Mouse (Mus musculus) monocyte, adult 5-6 weeks (primary cell): ENCODE measurements around the gene Tecpr2. TPM values are rescaled to one million over a fixed set of nuclear protein-coding genes. Genes with fewer than 3 reads are reported as not detected.

Source experiments
- ATAC-seq: fragments of 153-309, 156-312 bp; replicated peaks from 2 replicates; pipeline ENCODE4 v1.8.0; 2017; ENCODE audit warnings: mild to moderate bottlenecking; ENCODE audit not compliant: low TSS enrichment, insufficient number of reproducible peaks, severe bottlenecking, poor library complexity, low FRiP score
- total RNA-seq: library from RNA; stranded (forward); fragments of 200-1000, 200-491, 200-594 nt; gene quantifications from 3 replicates; pipeline ENCODE4 v1.2.3, GENCODE M21; 2017

Tecpr2 gene
- total RNA-seq, 1 experiment from 2014 or later, result 3.8 TPM

GRCm38 (mm10) chr12:111021138-111021537, 132.1 kb downstream of the Tecpr2 start:
- ATAC-seq, result no peak

- ATAC-seq, result no peak
Observed at GRCm38 (mm10) chr12:111021577-111021976, 132.5 kb downstream of the Tecpr2 start.

Other genes with a start within 250 kb of the Tecpr2 start
- gene 1700001K19Rik, start 206.6 kb upstream of the Tecpr2 start, total RNA-seq, result not detected in 3 replicates
- gene Hsp90aa1, start 186.5 kb upstream of the Tecpr2 start, total RNA-seq, result 735 to 877 TPM (median 802 TPM) in 3 replicates
- gene Wdr20, start 151.3 kb upstream of the Tecpr2 start, total RNA-seq, result 42.6 to 73.3 TPM (median 57.7 TPM) in 3 replicates
- gene Mok, start 48.3 kb upstream of the Tecpr2 start, total RNA-seq, result 0.10 to 0.32 TPM in 2 of 3 replicates, not detected in the other
- 6.5 to 11.1 TPM (median 9.0 TPM) in 3 replicates for gene Zfp839, start 39.0 kb upstream of the Tecpr2 start, total RNA-seq
- 22.7 to 35.9 TPM (median 27.8 TPM) in 3 replicates for gene Cinp, start 119 bp upstream of the Tecpr2 start, total RNA-seq
- gene Ankrd9, start 89.8 kb downstream of the Tecpr2 start, total RNA-seq, result 3.8 to 5.8 TPM (median 5.5 TPM) in 3 replicates
- 12.4 to 20.5 TPM (median 14.2 TPM) in 3 replicates for gene Rcor1, start 150.1 kb downstream of the Tecpr2 start, total RNA-seq